Mouse (Mus musculus) limb, embryonic 15.5 days (tissue): ENCODE measurements around the gene Tfap2e. TPM values are rescaled to one million over a fixed set of nuclear protein-coding genes. Genes with fewer than 3 reads are reported as not detected.

ENCODE experiments used
- ATAC-seq: fragments of 200-750 bp; cut with Nextera tagmentation; 2 replicates; pipeline ENCODE4 v1.8.0; 2017; ENCODE audit warnings: low read depth, moderate TSS enrichment; ENCODE audit not compliant: insufficient number of reproducible peaks, low FRiP score, low TSS enrichment
- H3K27ac ChIP-seq: fragments of 300-500 bp; sonication (generic); 2 replicates; pipeline ENCODE4 v1.5.1; 2015; ENCODE audit warnings: moderate library complexity, mild to moderate bottlenecking, inconsistent platforms
- H3K27me3 ChIP-seq: fragments of 300-500 bp; sonication (generic); 2 replicates; pipeline ENCODE4 v1.6.1; 2015; ENCODE audit warnings: inconsistent platforms
- H3K36me3 ChIP-seq: fragments of 300-500 bp; sonication (generic); 2 replicates; pipeline ENCODE4 v1.6.1; 2015; ENCODE audit warnings: inconsistent platforms
- H3K4me1 ChIP-seq: fragments of 300-500 bp; sonication (generic); 2 replicates; pipeline ENCODE4 v1.6.1; 2015; ENCODE audit warnings: inconsistent platforms
- H3K4me2 ChIP-seq: fragments of 300-500 bp; sonication (generic); 2 replicates; pipeline ENCODE4 v1.6.1; 2015; ENCODE audit warnings: mild to moderate bottlenecking, inconsistent platforms
- H3K4me3 ChIP-seq: fragments of 300-500 bp; sonication (generic); 2 replicates; pipeline ENCODE4 v1.5.1; 2015; ENCODE audit warnings: mild to moderate bottlenecking, inconsistent platforms
- H3K9ac ChIP-seq: fragments of 300-500 bp; sonication (generic); 2 replicates; pipeline ENCODE4 v1.6.1; 2015; ENCODE audit warnings: inconsistent platforms
- H3K9me3 ChIP-seq: fragments of 300-500 bp; sonication (generic); 2 replicates; pipeline ENCODE4 v1.6.1; 2016; ENCODE audit warnings: inconsistent platforms
- WGBS: fragments of 180-500 bp; shearing (Covaris S2); methylation state at CpG from one replicate; pipeline ENCODE4 v1.1.7; 2015; 5-methylcytosine and 5-hydroxymethylcytosine counted together
- polyA plus RNA-seq: library from polyadenylated mRNA; unstranded; fragments of >200 nt; fragmentation: Nextera tagmentation; extraction: Ambion mirVana; gene quantifications from 2 replicates; pipeline ENCODE4 v1.2.1, GENCODE M21; 2015

The Tfap2e gene
- polyA plus RNA-seq, 1 experiment from 2014 or later = 0.54 TPM

GRCm38 (mm10) chr4:126682298-126682697 lies 53.7 kb downstream of the Tfap2e start:
- Histone ChIP-seq H3K9ac (no peak overlapping the region), H3K27me3 (no peaks in the 10 kb centered on the region), H3K4me2 (no peak overlapping the region), H3K27ac (no peak overlapping the region), H3K4me3 (no peak overlapping the region), H3K4me1 (peaks cover 5% of the 10 kb centered on the region; the same call in 1 of the 2 replicates), H3K9me3 (no peaks in the 10 kb centered on the region), H3K36me3 (peaks cover 30% of the 10 kb centered on the region)
- WGBS = 86% methylated on average over 5 of the region's 5 CpGs
- no peak for ATAC-seq

- Histone ChIP-seq H3K4me2 (peak within 1 kb of the TSS; percentile 70), H3K27ac (peak within 1 kb of the TSS; percentile 87), H3K36me3 (no peaks in the 10 kb centered on the region), H3K9me3 (no peaks in the 10 kb centered on the region), H3K9ac (peak within 1 kb of the TSS; percentile 99), H3K4me3 (peak within 1 kb of the TSS; percentile 100), H3K27me3 (no peaks in the 10 kb centered on the region), H3K4me1 (peaks cover 5% of the 10 kb centered on the region; the same call in 1 of the 2 replicates)
- WGBS = 2% methylated on average over 48 of the region's 48 CpGs
- peak; percentile 96 for ATAC-seq
Observed at GRCm38 (mm10) chr4:126677054-126678003, 58.7 kb downstream of the Tfap2e start, which contains the start of gene Psmb2. TSS of gene Psmb2 (plus strand) at chr4:126677630.

GRCm38 (mm10) chr4:126667075-126667474 lies 69.0 kb downstream of the Tfap2e start:
- Histone ChIP-seq H3K9me3 (0 out of 2 replicates have a peak, but pooled peaks cover 6% of the 10 kb centered on the region), H3K27me3 (no peaks in the 10 kb centered on the region), H3K4me1 (no peaks in the 10 kb centered on the region), H3K4me3 (no peak overlapping the region), H3K4me2 (no peak overlapping the region), H3K27ac (no peak overlapping the region), H3K36me3 (no peaks in the 10 kb centered on the region), H3K9ac (no peak overlapping the region)
- no peak for ATAC-seq
- 86% methylated on average over 2 of the region's 2 CpGs for WGBS

Other genes starting within 250 kb of the Tfap2e start
- 1.9 and 3.3 TPM in 2 replicates for gene Ago4, start 202.8 kb downstream of the Tfap2e start, polyA plus RNA-seq
- 34.4 and 36.1 TPM in 2 replicates for gene Clspn, start 179.3 kb downstream of the Tfap2e start, polyA plus RNA-seq
- gene 5730409E04Rik, start 126.4 kb downstream of the Tfap2e start, polyA plus RNA-seq = 4.1 TPM in 2 replicates
- gene Psmb2, start 58.6 kb downstream of the Tfap2e start, polyA plus RNA-seq = 443 and 449 TPM in 2 replicates
- 29.9 and 31.4 TPM in 2 replicates for gene Ncdn, start 17.2 kb upstream of the Tfap2e start, polyA plus RNA-seq
- 17.9 and 19.0 TPM in 2 replicates for gene AU040320, start 17.3 kb upstream of the Tfap2e start, polyA plus RNA-seq
- gene Zmym4, start 231.9 kb upstream of the Tfap2e start, polyA plus RNA-seq = 12.9 and 17.2 TPM in 2 replicates